Mouse (Mus musculus) ES-E14 (cell line): ENCODE measurements at regions not wholly inside any gene's neighbourhood (a gene's known extent, or its start where the extent isn't known, plus 50 kb on each side); places are given as distances from the start of the nearest gene placed in this dataset.

Experiments used
- HCFC1 ChIP-seq: IDR thresholded peaks from 2 replicates; pipeline ENCODE4 v1.6.1; 2012; ENCODE audit warnings: low read length, inconsistent platforms, borderline replicate concordance; ENCODE audit not compliant: insufficient read depth
- MAFK ChIP-seq: IDR thresholded peaks from 2 replicates; pipeline ENCODE4 v1.6.1; 2014; ENCODE audit warnings: mild to moderate bottlenecking, low read depth, low read length, inconsistent platforms; ENCODE audit not compliant: insufficient read depth
- ZC3H11A ChIP-seq: IDR thresholded peaks from 2 replicates; pipeline ENCODE4 v1.6.1; 2012; ENCODE audit warnings: low read depth, mild to moderate bottlenecking, inconsistent platforms, low read length, borderline replicate concordance
- ZNF384 ChIP-seq: IDR thresholded peaks from 2 replicates; pipeline ENCODE4 v1.6.1; 2012; ENCODE audit warnings: low read depth, low read length, inconsistent platforms

DNA sequence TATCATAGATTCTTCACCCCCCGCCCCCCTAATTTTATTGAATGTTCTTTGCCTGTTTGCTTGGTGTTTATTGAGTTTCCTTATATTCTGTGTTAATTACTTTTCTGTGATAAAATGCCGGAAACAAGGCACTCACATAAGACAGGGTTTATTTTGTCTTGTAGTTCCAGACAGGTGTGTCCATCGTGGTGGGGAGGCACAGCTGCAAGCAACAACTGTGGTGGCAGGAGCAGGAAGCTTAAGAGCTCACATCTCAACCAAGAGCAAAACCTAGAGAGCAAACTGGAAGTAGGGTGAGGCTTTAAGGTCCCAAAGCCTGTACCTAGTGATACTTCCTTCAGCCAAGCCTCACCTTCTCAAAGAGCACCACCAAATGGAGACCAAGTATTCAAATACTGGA, 181.4 kb upstream of the Ghr start:
- TF ChIP-seq HCFC1 (no peak), ZNF384 (no peak), MAFK (no peak), ZC3H11A (no peak)
